Mouse (Mus musculus) c-Kit-negative CD71-positive TER-119-positive erythroid progenitor cells, embryonic 14.5 days (primary cell): ENCODE results near the gene Rpl7a.
A peak's percentile ranks its signal among the peaks of the same experiment; 100 is the strongest.
"Not testable (repeated sequence)": the region's sequence is repeated elsewhere in the genome, so short reads cannot be mapped to it uniquely, and the experiment has no call there.

Experiments used
- DNase-seq: peaks from one replicate; pipeline ENCODE4 v3.0.0-alpha.2; 2013; ENCODE audit warnings: low read depth, low spot score

The Rpl7a gene

GRCm38 (mm10) chr2:26910124-26910993 lies at the start of gene Rpl7a, which contains the start of gene Med22:
Gene Rpl7a (plus strand): TSS chr2:26910764.
Gene Med22 (minus strand): TSS chr2:26910677.
- DNase-seq: peak; percentile 99

DNA sequence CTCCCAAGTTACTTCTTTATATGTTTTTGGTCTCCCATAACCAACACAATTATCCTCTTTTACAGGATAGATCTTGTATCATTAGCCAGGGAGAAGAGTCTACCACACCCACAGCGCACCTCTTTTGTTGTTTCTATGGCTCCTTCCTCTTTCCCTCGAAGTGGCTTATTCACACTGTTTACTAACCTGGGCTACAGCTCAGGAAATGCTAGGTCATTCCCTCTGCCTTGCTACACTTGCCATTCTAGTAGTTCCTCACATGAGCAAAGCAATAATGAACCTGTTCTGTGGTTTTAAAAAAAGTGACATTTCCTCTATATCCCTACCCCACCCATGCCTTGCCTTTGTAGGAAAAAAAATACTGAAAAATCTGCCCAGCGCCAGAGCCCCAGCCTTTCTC lies 47.7 kb upstream of the Rpl7a start:
- DNase-seq: no peak

DNA sequence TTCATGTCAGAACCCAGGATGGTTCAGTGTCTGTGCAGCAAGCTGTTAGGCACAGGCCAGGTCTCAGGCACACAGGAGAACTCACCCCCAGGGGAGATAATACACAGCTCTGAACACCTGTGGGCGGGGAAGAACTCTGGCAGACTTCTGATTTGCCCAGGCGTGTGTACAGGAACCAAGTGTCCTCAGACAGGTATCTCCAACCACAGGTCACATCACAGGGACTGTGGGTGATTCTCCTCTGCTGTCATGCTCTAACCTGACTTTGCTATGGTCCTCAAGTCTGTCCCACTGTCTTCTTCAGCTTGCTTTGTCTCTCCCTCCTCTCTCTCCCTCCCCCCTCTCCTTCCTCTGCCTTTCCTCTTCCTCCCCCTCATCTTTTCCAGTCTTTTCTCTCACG lies 45.7 kb upstream of the Rpl7a start, which contains the start of gene Abo:
Abo (minus strand) TSS at position 101 of the 400 bp plus-strand sequence.
- DNase-seq: no peak

GRCm38 (mm10) chr2:26870666-26871065 lies 39.9 kb upstream of the Rpl7a start:
- DNase-seq: no peak

GRCm38 (mm10) chr2:26878571-26878970 lies 32.0 kb upstream of the Rpl7a start:
- DNase-seq: no peak

DNA sequence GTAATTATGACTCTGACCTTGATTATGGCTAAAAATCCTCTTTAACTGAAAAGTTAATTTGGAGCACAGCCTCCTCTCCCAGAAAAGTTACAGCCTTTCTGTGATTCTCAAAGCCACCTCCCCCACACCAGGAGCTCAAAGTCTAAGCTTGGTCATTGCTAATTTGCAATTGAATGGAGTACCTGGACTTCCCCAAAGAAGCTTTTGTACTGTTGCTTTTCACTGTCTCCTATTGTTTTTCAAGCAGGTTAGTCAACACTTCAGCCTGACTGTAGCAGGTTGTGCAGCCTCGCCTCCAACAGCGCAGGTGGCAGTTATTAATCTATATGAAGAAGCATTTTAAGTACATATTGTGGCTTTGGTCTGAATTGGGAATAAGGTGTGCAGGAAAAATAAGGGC lies 25.0 kb upstream of the Rpl7a start:
- not testable (repeated sequence) for DNase-seq

GRCm38 (mm10) chr2:26886170-26886569 lies 24.4 kb upstream of the Rpl7a start:
- not testable (repeated sequence) for DNase-seq

DNA sequence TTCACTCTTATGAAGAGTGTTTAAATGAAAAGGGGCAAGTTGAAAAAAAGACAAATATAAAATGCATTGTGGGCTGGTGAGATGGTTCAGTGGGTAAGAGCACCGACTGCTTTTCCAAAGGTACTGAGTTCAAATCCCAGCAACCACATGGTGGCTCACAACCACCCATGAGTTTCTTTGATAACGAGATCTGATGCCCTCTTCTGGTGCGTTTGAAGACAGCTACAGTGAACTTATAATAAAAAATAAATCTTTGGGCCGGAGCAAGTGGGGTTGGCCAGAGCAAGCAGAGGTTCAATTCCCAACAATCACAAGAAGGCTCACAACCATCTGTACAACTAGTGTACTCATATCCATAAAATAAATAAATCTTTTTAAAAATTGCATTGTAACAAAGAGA lies 14.7 kb upstream of the Rpl7a start:
- no peak for DNase-seq

DNA sequence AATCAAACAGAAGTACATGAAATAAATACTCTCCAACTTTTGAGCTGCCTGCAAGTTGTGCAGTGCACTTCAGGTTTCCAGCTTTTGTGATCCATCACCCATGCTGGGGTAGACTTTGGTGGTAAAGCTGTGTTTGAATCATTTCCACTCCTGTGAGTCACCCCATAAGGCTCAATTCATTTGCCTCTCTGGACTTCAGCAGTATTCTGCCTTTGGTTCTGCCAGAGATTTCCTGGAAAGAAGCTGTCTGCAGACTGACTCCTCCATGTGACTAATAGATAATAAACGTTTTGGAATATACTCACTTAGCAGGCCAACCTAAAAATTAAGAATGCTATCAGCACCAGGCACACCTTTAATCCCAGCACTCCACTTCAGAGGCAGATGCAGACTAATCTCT lies 9.8 kb upstream of the Rpl7a start:
- no peak for DNase-seq

GRCm38 (mm10) chr2:26901834-26902400 lies 8.6 kb upstream of the Rpl7a start:
- no peak for DNase-seq

DNA sequence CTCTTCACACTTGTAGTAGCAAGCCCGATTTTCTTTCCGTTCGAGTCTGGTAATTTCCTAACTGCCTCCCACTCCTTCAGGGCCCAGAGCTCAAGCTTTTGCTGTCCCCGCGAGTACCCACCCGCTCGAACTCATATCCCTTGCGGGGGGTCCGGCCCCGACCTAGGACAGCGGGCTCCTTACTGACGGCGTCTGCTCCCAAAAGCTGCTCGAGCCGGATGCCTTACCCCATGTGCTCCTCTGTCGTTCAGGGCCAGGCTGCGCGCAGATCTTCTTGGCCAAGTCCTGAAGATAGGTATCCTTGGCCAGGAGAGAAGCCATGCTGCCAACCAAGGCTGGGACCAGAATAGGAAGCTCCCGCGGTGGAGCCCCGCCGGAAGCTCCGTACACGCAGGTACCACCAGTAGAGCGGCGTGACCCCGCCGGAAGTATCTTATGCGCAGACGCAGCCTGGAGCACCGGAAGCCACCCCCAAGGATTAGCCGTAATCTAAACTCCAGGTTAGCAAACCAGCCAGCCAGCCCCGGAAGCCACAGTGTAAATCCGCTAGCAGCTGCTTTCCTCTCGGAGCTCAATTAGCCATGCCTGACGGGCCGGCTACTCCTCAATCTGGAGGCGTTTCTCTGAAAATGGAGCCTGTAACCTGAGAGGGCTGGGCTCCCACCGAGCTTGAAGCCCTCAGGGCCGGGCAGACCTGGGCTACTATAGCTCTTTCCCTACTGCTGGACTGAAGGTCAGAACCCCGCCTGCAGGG lies 7.9 kb upstream of the Rpl7a start, which contains the start of gene Surf6:
Surf6 (minus strand) TSS at position 413 of the 754 bp plus-strand sequence.
- peak; percentile 69 for DNase-seq

GRCm38 (mm10) chr2:26903311-26903710 lies 7.3 kb upstream of the Rpl7a start:
- DNase-seq: no peak

- DNase-seq: no peak
Measured at GRCm38 (mm10) chr2:26905936-26906335, 4.6 kb upstream of the Rpl7a start.

DNA sequence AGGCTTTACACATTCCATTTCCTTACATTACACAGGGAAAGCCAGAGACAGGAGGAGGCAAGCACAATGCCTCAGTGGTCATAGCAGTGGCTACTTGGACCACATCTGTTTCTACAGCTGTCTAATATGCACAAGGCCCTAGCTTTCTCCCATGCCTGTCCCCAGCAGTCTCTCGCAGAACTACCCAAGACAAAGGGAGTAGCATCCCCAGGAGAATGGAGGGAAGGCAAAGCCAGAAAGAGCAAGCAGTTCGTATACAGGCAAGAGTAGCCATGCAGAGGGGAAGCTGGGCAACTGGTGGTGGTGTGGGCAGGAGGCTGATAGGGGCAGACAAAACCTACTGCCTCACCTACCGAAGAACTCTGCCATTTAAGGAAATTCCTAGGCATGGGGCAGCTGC lies 4.1 kb upstream of the Rpl7a start:
- DNase-seq: no peak

DNA sequence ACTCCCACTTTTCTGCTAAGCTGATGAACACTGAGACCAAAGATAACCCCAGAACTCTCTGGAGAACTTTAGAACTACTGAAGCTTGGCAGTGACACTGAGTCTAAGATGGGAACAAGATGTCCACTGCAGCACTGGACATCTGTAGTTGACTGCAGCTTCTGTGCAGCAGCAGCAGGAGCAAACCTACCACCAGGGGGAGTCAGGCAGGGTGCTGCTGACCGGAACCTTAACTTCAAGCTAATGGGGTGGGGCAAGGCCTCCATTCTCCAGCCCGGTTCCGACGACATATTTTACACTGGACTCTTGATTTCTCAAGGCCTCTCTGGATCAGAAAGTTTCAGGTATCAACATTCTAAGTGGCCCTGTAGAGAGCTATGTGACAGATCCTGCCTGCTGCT lies 3.5 kb upstream of the Rpl7a start:
- no peak for DNase-seq

DNA sequence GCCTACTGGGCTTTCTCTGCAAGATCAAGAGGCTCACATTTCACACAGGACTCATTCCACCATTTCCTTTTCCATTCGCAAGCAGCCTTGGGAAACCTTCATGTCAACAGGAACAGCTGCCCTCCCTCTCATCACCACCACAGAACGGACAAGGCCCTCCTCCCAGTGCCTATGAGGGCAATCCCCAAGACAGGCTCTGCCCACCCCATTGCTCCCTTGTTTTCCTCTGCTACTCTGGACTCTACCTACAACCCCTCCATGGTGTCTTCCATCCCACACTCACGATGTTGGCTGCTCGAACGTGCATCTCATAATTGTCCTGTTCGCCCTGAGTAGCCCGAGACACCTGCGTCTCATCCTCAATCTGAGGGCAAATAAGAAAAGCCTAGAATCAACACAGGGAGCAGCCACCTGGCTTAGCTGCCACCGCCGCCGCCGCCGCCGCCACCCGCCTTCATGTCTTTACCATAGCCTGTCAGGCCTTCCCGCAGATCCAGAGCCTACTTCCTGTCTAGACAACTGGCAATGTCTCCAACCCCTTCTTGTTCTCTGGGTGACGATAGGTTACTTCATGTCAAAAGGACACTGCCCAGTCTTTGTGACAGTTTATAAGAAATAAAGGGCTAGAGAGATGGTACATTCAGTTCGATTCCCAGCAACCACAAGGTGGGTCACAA lies 1.7 kb upstream of the Rpl7a start:
- no peak for DNase-seq

DNA sequence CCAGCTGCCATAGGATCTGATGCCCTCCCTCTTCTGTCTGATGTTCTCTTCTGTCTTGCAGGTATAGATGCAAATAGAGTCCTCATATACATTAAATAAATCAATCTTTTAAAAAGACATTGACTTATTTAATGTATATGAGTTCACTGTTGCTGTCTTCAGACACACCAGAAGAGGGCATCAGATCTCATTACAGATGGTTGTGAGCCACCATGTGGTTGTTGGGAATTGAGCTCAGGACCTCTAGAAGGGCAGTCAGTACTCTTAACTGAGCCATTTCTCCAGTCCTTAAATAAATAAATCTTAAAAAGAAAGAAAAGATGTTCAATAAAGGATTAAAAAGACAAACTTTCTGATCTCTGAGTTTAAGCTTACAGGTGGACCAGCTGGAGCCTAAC lies 1.2 kb upstream of the Rpl7a start:
- no peak for DNase-seq

DNA sequence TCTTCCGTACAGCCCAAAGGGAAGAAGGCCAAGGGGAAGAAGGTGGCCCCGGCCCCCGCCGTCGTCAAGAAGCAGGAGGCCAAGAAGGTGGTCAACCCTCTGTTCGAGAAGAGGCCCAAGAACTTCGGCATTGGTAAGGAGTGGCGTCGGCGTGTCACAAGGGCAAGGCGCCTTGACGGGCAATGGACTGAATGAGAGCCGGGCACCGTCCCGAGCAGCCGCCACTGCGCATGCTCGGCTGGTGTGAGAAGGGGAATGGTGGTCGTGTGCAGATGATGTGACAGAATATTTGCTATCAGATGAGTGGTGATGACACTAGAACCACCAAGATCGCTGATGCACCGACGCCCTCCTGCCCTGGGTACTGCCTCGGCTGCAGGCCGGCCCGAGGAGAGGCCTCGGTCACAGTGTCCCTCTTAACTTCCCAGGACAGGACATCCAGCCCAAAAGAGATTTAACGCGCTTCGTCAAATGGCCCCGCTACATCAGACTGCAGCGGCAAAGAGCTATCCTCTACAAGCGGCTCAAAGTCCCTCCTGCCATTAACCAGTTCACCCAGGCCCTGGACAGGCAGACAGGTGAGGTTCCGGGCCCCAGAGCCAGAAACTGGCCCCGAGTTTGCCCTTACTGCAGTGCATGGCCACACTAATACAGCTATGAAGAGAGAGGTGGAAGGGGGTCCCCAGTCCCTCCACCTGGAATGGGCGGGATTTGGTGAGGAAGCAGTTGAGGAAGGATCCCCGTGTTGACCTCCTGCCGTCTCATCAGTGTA lies 616 bp downstream of the Rpl7a start:
- no peak for DNase-seq

GRCm38 (mm10) chr2:26912253-26912770 lies 1.7 kb downstream of the Rpl7a start:
- DNase-seq: no peak

DNA sequence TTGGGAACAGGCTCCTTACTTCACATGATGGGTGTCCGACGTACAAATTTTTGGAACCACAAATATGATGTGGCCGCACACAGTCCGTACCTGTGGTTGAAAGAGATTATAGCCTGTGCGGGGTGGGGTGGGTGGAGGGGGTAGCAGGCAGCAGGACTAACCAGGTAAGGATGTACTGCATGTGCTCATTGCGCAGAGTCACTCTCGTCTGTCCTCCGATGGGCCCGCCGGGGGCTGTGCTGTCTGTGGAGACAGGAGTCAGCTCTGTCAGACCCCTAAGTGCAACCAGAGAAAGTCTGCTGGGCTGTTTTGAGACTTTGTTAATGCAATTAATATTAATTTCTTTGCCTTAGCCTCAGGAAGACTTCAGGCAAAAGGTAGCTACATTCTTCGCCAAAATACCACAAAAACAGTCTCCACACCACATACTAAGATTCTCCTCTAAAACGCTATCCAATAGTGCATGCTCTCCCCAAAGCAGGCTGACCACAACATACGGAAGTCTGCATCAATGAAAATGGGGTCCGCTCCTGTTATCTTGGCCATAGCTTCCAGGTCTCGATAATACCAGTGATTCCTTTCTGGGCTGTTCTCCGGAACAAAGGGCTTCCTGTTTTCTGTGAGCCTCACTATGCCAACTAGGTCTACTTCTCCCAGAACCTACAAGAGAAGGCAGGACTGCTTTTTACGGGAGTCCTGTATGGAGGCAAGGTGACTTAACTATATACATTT lies 3.0 kb downstream of the Rpl7a start:
- no peak for DNase-seq
